Mouse (Mus musculus) midbrain, embryonic 16.5 days (tissue): Measurements from ENCODE around the gene Gm5089. TPM values are rescaled to one million over a fixed set of nuclear protein-coding genes. Genes with fewer than 3 reads are reported as not detected.

Experiments
- polyA plus RNA-seq: library from polyadenylated mRNA; unstranded; fragments of >200 nt; fragmentation: Nextera tagmentation; extraction: Ambion mirVana; gene quantifications from 2 replicates; pipeline ENCODE4 v1.2.1, GENCODE M21; 2015

The Gm5089 gene
- polyA plus RNA-seq, 1 experiment from 2014 or later, result 0.82 TPM

Other genes with a start within 250 kb of the Gm5089 start
- 9.5 and 29.0 TPM in 2 replicates for gene Zic5, start 14.6 kb upstream of the Gm5089 start, polyA plus RNA-seq
- 6.3 and 15.2 TPM in 2 replicates for gene Zic2, start 24.3 kb upstream of the Gm5089 start, polyA plus RNA-seq
- 0.19 and 0.93 TPM in 2 replicates for gene Gm10837, start 39.5 kb upstream of the Gm5089 start, polyA plus RNA-seq
- 25.9 and 38.5 TPM in 2 replicates for gene Pcca, start 83.2 kb upstream of the Gm5089 start, polyA plus RNA-seq